Mouse (Mus musculus) stomach, embryonic 14.5 days (tissue): ENCODE results near the gene Aldh16a1. TPM values are rescaled to one million over a fixed set of nuclear protein-coding genes. Genes with fewer than 3 reads are reported as not detected.
"Not testable (repeated sequence)": the region's sequence is repeated elsewhere in the genome, so short reads cannot be mapped to it uniquely, and the experiment has no call there.

ENCODE experiments used
- ATAC-seq: fragments of 200-750 bp; cut with Nextera tagmentation; 2 replicates; pipeline ENCODE4 v1.8.0; 2017; ENCODE audit warnings: low read depth, moderate TSS enrichment; ENCODE audit not compliant: insufficient number of reproducible peaks, insufficient read depth, low FRiP score
- H3K27ac ChIP-seq: fragments of 300-500 bp; sonication (generic); 2 replicates; pipeline ENCODE4 v1.5.1; 2014; ENCODE audit warnings: mild to moderate bottlenecking, low read length, moderate library complexity, mixed read lengths
- H3K27me3 ChIP-seq: fragments of 300-500 bp; sonication (generic); 2 replicates; pipeline ENCODE4 v1.6.1; 2014; ENCODE audit warnings: low read length, control low read depth, mixed read lengths; ENCODE audit not compliant: control insufficient read depth, insufficient read depth
- H3K36me3 ChIP-seq: fragments of 300-500 bp; sonication (generic); 2 replicates; pipeline ENCODE4 v1.6.1; 2014; ENCODE audit warnings: mild to moderate bottlenecking, control low read depth, low read length, moderate library complexity, mixed read lengths; ENCODE audit not compliant: control insufficient read depth, insufficient read depth
- H3K4me1 ChIP-seq: fragments of 300-500 bp; sonication (generic); 2 replicates; pipeline ENCODE4 v1.6.1; 2014; ENCODE audit warnings: low read length, control low read depth, mixed read lengths; ENCODE audit not compliant: control insufficient read depth, insufficient read depth
- H3K4me2 ChIP-seq: fragments of 300-500 bp; sonication (generic); replicated peaks from 2 replicates; pipeline ENCODE4 v1.6.1; 2014; ENCODE audit warnings: low read depth, low read length, control low read depth
- H3K4me3 ChIP-seq: fragments of 300-500 bp; sonication (generic); 2 replicates; pipeline ENCODE4 v1.5.1; 2014; ENCODE audit warnings: low read depth, low read length, control low read depth
- H3K9ac ChIP-seq: fragments of 300-500 bp; sonication (generic); replicated peaks from 2 replicates; pipeline ENCODE4 v1.6.1; 2014; ENCODE audit warnings: low read depth, mild to moderate bottlenecking, control low read depth, low read length, moderate library complexity, mixed read lengths
- H3K9me3 ChIP-seq: fragments of 300-500 bp; sonication (generic); 2 replicates; pipeline ENCODE4 v1.6.1; 2016; ENCODE audit warnings: low read depth, low read length, control low read depth; ENCODE audit not compliant: control insufficient read depth
- WGBS: fragments of 180-500 bp; shearing (Covaris S2); extraction: QIAGEN DNeasy Blood & Tissue Kit; methylation state at CpG from one replicate; pipeline ENCODE4 v1.1.7; 2014; 5-methylcytosine and 5-hydroxymethylcytosine counted together
- polyA plus RNA-seq: library from polyadenylated mRNA; unstranded; fragments of >200 nt; fragmentation: Nextera tagmentation; extraction: Ambion mirVana; gene quantifications from 2 replicates; pipeline ENCODE4 v1.2.1, GENCODE M21; 2014

Gene Aldh16a1
- polyA plus RNA-seq, 1 experiment from 2014 or later = 54.1 TPM

DNA sequence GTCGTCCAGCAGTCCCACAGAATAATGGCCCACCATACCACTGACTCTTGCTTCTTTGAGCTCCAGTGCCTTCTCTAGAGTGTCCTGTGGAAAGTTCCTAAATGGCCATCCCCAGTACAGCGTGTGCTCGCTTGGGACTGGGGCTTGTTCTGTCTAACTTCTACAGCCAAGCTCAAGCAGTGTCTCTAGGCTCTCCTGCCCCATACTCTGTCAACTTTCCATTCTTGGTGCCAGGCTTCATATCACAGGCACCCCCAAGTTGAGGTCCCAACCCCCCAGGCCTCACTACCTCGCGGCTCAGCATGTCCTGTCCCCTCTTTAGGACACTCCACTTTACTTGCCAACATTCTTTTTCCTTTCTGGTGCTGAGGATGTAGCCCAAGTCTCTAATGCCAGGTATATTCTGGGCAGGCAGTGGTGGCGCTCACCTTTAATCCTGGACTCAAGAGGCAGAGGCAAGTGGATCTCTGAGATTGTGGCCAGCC, 6.0 kb upstream of the Aldh16a1 start:
- Histone ChIP-seq H3K36me3 (peaks cover 18% of the 10 kb centered on the region), H3K27me3 (peaks cover 22% of the 10 kb centered on the region), H3K4me1 (peaks cover 4% of the 10 kb centered on the region; the same call in 1 of the 2 replicates), H3K9ac (no peak overlapping the region), H3K27ac (no peak overlapping the region), H3K4me3 (no peak overlapping the region), H3K9me3 (no peaks in the 10 kb centered on the region), H3K4me2 (no peak overlapping the region)
- no peak for ATAC-seq
- 88% methylated on average over 6 of the region's 6 CpGs for WGBS

GRCm38 (mm10) chr7:45158991-45159390, 4.6 kb upstream of the Aldh16a1 start:
- Histone ChIP-seq H3K4me3 (no peak overlapping the region), H3K4me2 (no peak overlapping the region), H3K9ac (no peak overlapping the region), H3K27ac (no peak overlapping the region), H3K27me3 (peaks cover 9% of the 10 kb centered on the region), H3K4me1 (peaks cover 8% of the 10 kb centered on the region; the same call in 1 of the 2 replicates), H3K36me3 (peaks cover 18% of the 10 kb centered on the region), H3K9me3 (no peaks in the 10 kb centered on the region)
- 90% methylated on average over 6 of the region's 6 CpGs for WGBS
- ATAC-seq = no peak

DNA sequence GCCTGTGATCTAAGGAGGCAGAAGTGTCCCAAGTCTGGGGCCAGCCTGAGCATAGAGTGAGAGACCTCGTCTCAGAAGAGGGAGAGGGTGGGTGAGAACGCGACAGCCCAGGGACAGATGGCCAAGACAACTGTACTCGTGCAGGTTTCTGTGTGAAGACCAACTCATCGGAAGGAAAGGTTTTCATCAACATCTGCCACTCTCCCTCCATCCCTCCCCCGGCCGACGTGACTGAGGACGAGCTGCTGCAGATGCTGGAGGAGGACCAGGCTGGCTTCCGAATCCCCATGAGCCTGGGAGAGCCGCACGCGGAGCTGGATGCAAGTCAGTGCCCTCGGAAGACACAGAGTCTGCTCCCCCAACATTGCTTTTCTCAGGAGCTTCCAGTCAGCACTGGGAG, 3.1 kb upstream of the Aldh16a1 start:
- H3K36me3 ChIP-seq = peaks cover 18% of the 10 kb centered on the region
- peaks cover 7% of the 10 kb centered on the region; the same call in 1 of the 2 replicates for H3K4me1 ChIP-seq
- no peak overlapping the region for H3K9ac ChIP-seq
- ATAC-seq = no peak
- peaks cover under 1% of the 10 kb centered on the region; the same call in 1 of the 2 replicates for H3K27me3 ChIP-seq
- H3K4me3 ChIP-seq = no peak overlapping the region
- no peaks in the 10 kb centered on the region for H3K9me3 ChIP-seq
- H3K4me2 ChIP-seq = no peak overlapping the region
- H3K27ac ChIP-seq = no peak overlapping the region
- WGBS = 87% methylated on average over 14 of the region's 14 CpGs

DNA sequence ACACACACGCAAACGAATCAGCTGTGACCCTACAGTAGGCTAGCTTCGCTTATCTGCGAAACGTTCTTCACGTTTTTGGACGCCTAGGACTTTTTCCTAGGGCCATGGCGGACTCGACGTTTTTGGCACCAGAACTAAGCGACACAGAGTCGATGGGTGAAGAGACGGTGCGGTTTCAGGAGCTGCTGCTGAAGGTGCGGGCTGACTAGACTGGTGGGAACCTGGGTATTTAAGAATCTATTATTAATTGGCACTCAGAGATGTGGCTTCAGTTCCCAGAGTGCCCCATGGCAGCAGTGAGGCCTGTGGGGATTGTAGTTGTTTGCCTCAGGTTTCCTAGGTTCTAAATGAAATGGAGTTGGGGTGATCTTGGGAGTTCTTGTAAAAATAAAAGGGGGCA, 1.8 kb upstream of the Aldh16a1 start:
- no peaks in the 10 kb centered on the region for H3K27me3 ChIP-seq
- H3K9ac ChIP-seq = no peak overlapping the region
- H3K36me3 ChIP-seq = peaks cover 18% of the 10 kb centered on the region
- H3K9me3 ChIP-seq = no peaks in the 10 kb centered on the region
- no peak overlapping the region for H3K27ac ChIP-seq
- no peak overlapping the region for H3K4me2 ChIP-seq
- no peak for ATAC-seq
- H3K4me1 ChIP-seq = peaks cover 17% of the 10 kb centered on the region; the same call in 1 of the 2 replicates
- H3K4me3 ChIP-seq = no peak overlapping the region
- 95% methylated on average over 15 of the region's 15 CpGs for WGBS

DNA sequence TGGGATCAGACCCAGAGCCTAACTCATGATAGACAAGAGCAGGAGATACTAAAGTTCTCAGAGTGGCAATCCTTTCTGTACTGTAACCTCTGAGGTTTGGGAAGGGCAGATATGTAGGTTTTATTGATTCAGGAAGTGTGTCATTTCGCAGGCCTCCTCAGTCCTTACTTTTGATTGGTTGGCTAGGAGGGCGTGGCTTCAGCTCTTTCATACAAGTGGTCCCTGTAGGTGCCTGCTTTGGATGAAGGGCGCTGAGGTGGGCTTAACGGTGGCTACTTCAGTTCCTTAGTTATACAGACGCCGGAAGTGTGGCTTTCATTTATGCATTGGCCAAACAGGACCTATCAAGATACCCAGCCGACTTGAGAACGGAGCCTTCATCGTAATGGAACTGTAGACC, 1.2 kb upstream of the Aldh16a1 start:
- peaks cover 23% of the 10 kb centered on the region; the same call in 1 of the 2 replicates for H3K4me1 ChIP-seq
- H3K9me3 ChIP-seq = no peaks in the 10 kb centered on the region
- no peak overlapping the region for H3K9ac ChIP-seq
- H3K27me3 ChIP-seq = no peaks in the 10 kb centered on the region
- ATAC-seq = no peak
- H3K27ac ChIP-seq = no peak overlapping the region
- H3K4me2 ChIP-seq = no peak overlapping the region
- H3K4me3 ChIP-seq = no peak overlapping the region
- peaks cover 18% of the 10 kb centered on the region for H3K36me3 ChIP-seq
- WGBS = 83% methylated on average over 9 of the region's 9 CpGs

GRCm38 (mm10) chr7:45154993-45155514, 670 bp upstream of the Aldh16a1 start:
- H3K4me2 ChIP-seq = peak overlapping the region; percentile 47
- peaks cover 14% of the 10 kb centered on the region for H3K36me3 ChIP-seq
- peak overlapping the region; percentile 50 for H3K4me3 ChIP-seq
- H3K27ac ChIP-seq = no peak overlapping the region
- 73% methylated on average over 12 of the region's 12 CpGs for WGBS
- H3K9ac ChIP-seq = no peak overlapping the region
- no peaks in the 10 kb centered on the region for H3K9me3 ChIP-seq
- H3K27me3 ChIP-seq = no peaks in the 10 kb centered on the region
- peaks cover 26% of the 10 kb centered on the region; the same call in 1 of the 2 replicates for H3K4me1 ChIP-seq
- ATAC-seq = no peak; the same call in 1 of the 2 replicates

DNA sequence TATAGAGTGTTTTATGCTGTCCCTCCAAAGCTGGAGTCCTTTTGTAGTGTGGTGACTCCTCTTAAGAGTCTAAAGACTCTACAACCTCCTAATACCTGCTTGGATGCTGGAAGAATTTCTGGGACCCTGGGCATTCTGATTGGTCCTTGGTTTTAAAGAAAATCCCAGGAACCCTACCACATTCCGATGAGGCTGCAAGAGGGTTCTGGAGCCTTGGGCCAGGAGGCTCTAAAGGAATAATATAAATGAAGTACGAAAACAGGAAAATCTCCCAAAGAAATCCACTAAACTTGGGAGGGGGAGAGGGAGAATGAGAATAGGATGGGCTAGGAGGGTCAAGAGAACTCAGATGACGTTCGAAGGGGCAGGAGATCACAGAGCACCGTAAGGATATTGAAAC, 798 bp downstream of the Aldh16a1 start:
- Histone ChIP-seq H3K4me2 (peak overlapping the region; percentile 80), H3K36me3 (peaks cover 9% of the 10 kb centered on the region; the same call in 1 of the 2 replicates), H3K27me3 (no peaks in the 10 kb centered on the region), H3K27ac (peak overlapping the region; percentile 96), H3K4me3 (peak overlapping the region; percentile 50), H3K9me3 (no peaks in the 10 kb centered on the region), H3K4me1 (peaks cover 26% of the 10 kb centered on the region; the same call in 1 of the 2 replicates), H3K9ac (peak overlapping the region; percentile 82)
- no peak for ATAC-seq
- WGBS = 2% methylated on average over 5 of the region's 5 CpGs

DNA sequence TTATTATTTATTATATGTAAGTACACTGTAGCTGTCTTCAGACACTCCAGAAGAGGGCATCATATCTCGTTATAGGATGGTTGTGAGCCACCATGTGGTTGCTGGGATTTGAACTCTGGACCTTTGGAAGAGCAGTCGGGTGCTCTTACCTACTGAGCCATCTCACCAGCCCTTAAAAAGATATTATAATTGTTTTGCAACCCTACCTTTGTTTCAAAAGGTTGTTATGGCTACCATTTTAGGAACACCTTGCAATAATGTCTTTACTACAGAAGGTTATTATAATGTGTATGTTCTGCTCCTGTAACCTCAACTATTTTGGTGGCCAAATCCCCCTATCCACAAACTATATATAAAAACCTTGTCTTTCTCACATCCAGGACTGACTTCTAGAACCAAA, 1.3 kb downstream of the Aldh16a1 start:
- H3K4me3 ChIP-seq, ATAC-seq, H3K36me3 ChIP-seq, H3K9ac ChIP-seq, H3K9me3 ChIP-seq, H3K27me3 ChIP-seq, H3K27ac ChIP-seq: not testable (repeated sequence)
- Histone ChIP-seq H3K4me2 (peak overlapping the region; percentile 80; the same call in 1 of the 2 replicates), H3K4me1 (peaks cover 26% of the 10 kb centered on the region; the same call in 1 of the 2 replicates)
- WGBS = 92% methylated on average over 2 of the region's 2 CpGs
